Mouse (Mus musculus): ENCODE results near the gene Slc36a3.

GRCm38 (mm10) chr11:55127937-55128336, 23.6 kb downstream of the Slc36a3 start:
- TF ChIP-seq EP300 (IDR thresholded peaks at IDR 0.05; ENCODE audit: insufficient read depth, low read depth, low read length), result no peak
- no peak for TF ChIP-seq CTCF (IDR thresholded peaks at IDR 0.05; ENCODE audit: low read depth, low read length)
- no peak for TF ChIP-seq POLR2A (IDR thresholded peaks at IDR 0.05; ENCODE audit: insufficient read depth, low read length)

Data from ES-Bruce4 (cell line).